Mouse (Mus musculus) A20 (cell line): ENCODE results near the gene Fyttd1.

Source experiments
- DNase-seq: peaks from one replicate; pipeline ENCODE4 v3.0.0-alpha.2; 2011; ENCODE audit warnings: low read depth, low spot score

Gene Fyttd1

GRCm38 (mm10) chr16:32877343-32878156 lies at the start of gene Fyttd1, which contains the start of gene Rubcn:
Gene Fyttd1 (plus strand): TSS chr16:32877500.
Gene Rubcn (minus strand): TSS chr16:32877766.
- peak; percentile 97 for DNase-seq

DNA sequence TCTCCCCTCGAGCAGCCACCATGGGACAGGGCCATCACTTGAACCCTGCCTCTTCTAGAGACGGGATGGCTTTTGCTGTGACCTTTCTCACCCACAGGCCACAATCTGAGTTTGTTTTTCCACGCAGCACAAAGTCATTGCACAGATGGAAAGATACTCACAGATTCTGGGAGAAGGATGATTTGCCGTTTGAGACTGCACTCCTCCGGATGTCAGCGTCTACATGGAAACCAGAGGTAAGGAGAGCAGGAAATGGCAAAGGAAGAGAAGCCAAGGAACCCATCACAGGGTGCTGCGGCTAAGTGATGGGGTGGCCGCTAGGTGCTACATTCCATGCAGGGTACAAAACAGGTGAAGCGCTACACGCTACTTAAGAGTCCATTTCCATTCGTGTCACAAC lies 48.2 kb upstream of the Fyttd1 start:
- no peak for DNase-seq

DNA sequence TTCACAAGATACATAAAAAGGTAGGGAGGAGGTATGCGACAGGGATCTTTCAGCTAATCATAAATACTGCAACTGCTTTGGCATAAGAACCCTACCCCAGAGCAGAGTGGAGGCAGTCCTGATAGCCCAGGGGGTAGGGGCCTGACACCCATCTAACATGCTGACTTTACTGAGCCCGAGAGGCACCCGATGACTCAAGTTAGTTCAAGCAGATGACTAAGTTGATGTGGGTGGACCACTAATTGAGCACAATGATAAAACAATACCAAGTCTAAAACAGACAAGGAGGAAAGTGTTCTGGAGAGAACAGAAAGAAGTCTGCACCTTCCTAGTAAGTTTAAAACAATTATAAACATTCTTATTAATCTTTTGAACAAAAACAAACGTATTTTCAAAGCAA lies 45.8 kb upstream of the Fyttd1 start:
- no peak for DNase-seq

DNA sequence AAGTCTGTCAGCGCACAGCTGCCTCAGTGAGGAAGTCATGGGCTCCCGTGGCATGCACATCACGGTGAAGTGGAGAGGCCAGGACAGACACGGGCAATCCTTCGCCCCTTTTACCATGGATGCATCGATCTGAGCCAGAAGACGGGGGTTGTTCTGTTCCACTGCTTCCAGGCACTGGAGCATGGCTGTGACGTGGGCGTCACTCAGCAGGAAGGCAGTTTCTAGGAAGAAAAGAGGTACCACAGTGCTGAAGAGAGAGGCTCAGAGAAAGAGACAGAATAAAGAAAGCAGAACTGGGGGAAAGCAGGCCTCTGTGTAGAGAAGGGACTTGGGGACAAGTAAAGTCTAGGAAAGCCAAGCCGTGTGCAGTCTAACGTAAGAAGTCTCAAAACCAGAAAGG lies 30.2 kb upstream of the Fyttd1 start:
- DNase-seq: no peak

- no peak for DNase-seq
These were observed 28.1 kb upstream of the Fyttd1 start for GRCm38 (mm10) chr16:32849042-32849830.

GRCm38 (mm10) chr16:32853492-32854049 lies 23.7 kb upstream of the Fyttd1 start:
- no peak for DNase-seq

- no peak for DNase-seq
These were observed 23.2 kb upstream of the Fyttd1 start for GRCm38 (mm10) chr16:32854050-32854571.

DNA sequence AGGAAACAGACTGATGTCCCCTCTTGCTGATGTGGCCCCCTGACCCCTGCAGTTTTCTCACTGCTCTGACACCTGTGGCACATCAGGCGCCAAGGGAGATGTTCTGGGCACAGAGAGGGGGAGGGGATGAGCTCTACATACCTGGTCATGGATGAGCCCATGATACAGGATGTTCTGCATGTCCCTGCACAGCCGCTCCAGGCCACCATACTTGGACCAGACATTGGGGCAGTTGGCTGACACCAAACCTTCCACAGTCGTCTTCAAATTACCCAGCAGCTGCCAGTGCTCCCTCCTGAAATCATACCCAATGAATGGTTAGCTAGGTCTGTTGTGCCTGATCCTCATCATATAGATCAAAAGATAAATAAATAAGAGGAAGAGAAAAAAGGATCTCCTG lies 20.5 kb upstream of the Fyttd1 start:
- DNase-seq: no peak

DNA sequence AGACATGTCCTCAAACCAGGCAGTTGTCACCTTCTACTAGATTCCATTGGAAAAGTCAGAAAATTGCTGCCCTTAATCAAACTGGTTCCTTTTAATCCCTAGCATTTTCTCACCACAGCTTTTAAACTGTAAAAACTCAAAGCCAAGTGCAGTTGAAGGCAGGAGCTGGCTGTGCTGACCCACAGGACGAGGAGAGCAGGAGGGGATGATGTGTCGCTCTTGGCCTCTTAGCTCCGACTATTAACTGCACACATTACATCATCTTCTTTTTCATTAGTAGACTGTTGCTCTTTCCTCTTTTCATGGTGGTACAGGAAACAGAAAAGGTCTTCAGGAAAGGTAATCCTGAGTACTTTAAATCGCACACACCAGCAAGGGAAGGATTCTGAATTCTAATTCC lies 18.9 kb upstream of the Fyttd1 start:
- DNase-seq: no peak

- no peak for DNase-seq
These were observed 18.3 kb upstream of the Fyttd1 start for GRCm38 (mm10) chr16:32858771-32859636.

- peak; percentile 41 for DNase-seq
These were observed 15.4 kb upstream of the Fyttd1 start for GRCm38 (mm10) chr16:32861813-32862385.

- DNase-seq: peak; percentile 75
These were observed 11.9 kb upstream of the Fyttd1 start for GRCm38 (mm10) chr16:32865401-32865800.

DNA sequence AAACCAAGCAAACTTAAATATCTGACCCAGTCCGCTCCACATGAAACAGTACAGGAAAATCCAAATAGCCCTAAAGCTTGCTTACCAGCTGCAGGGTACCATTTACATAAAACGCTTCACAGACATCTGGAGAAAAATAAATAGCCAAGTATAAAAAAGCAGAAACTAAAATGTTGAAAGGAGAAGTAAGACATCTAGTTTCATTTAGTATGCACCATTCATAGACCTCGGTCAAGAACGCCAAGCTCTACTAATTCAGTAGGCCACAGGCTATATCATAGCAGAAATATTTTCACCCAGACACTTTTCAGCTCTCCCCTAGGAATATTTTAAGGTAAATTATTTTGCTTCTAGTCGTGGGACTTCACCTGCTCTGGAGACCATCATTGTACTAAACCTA lies 10.6 kb upstream of the Fyttd1 start:
- peak; percentile 84 for DNase-seq

DNA sequence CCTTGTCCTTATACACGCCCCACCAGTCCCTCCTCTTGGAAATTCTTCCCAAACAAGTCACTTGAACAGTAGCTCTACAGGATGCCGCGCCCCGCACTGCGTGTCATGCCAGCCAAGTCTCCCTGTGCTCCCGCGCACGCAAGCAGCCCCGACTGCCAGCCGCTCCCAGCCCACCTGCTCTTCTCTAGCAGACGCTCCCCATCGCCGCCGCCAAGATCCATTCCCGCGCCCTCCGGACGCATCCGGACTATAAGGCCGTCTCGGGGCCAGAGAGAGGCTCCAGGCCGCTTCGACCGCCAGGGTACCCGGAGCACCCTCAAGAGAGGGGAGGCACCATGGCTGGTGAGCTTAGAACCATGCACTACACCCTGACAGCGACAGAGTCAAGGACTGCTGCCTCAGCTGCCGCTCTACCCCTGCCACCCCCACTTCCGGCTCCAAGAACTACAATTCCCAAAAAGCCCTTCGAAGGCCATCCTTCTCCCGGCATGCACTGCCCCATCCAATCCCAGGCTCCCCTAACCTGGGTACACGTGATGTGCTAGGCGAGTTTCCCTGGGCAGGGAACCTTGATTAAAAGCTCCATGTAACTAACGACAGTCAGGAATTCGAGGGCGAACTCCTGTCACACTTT lies 9.3 kb upstream of the Fyttd1 start:
- peak; percentile 93 for DNase-seq

DNA sequence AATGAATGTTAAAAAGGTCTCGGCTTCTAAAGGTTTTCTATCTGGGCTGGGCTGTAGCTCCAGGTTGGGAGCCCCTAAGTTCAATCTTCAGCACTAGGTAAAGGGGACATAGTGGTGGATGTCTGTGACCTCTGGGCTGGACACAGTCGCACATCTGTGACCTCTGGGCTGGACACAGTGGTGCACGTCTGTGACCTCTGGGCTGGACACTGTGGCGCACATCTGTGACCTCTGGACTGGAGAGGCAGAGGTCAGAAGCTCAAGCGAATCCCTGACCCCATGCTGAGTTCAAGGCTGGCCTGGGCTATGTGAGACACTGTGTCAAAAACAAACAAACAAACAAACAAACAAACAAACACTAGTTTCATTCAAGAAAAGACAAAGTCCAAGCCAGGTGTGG lies 7.1 kb upstream of the Fyttd1 start:
- DNase-seq: no peak

DNA sequence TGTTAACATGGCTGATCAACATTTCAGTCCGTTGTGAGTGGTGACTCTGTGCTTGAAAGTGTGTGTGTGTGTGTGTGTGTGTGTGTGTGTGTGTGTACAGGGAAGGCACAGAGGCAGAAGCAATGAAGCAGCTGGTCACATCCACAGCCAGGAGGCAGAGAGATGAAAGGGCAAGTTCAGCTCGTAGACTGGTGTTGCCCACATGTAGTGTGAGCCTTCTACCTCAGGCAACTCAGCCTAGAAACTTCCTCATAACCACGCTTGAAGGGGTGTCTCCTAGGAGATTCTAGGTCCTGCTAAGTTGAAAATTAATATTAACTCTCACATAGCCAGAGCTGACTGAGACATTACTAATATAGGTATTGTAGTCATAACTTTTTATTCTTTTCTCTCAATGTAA lies 3.9 kb upstream of the Fyttd1 start:
- DNase-seq: no peak

DNA sequence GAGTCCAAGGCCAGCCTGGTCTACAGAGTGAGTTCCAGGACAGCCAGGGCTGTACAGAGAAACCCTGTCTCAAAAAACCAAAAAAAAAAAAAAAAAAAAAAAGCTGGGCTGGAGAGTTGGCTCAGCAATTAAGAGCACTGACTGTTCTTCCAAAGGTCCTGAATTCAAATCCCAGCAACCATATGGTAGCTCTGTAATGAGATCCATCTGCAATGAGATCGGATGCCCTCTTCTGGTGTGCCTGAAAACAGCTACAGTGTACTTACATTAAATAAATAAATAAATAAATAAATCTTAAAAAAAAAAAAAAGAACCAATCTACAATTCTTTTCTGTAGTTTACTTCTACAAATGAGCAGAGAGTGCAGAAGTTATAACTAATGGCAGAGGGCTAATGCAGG lies 2.0 kb upstream of the Fyttd1 start:
- DNase-seq: peak; percentile 40

- DNase-seq: no peak
These were observed 1.5 kb upstream of the Fyttd1 start for GRCm38 (mm10) chr16:32875847-32876246.

- peak; percentile 15 for DNase-seq
These were observed 469 bp upstream of the Fyttd1 start for GRCm38 (mm10) chr16:32876831-32877230.

DNA sequence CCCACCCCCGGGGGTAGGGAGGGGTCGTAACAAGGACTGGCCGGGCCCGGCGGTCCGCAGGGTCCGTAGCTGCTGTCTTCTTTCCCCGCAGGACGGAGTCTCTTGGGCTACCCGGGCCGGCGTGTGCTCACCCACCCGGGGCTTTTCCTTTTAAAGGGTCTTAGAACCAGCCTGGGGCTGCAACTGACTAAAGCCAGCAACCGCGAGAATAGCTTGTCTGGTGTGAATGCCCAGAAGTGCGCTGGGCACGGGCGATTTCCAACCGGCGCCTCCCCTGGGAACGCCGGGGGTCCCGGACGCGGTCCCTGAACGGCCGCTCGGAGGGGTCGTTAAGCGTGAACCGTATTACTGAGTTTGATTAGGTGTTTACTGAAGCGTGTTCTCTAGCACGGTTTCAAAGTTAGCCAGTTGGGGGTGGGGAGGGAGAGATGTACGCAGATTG lies 878 bp downstream of the Fyttd1 start:
- peak; percentile 57 for DNase-seq
